Mouse (Mus musculus) kidney, postnatal 0 days (tissue): Measurements from ENCODE around the gene Mfsd13b. TPM values are rescaled to one million over a fixed set of nuclear protein-coding genes. Genes with fewer than 3 reads are reported as not detected.
A peak's percentile ranks its signal among the peaks of the same experiment; 100 is the strongest.

Experiments used
- ATAC-seq: fragments of 200-750 bp; cut with Nextera tagmentation; replicated peaks from 2 replicates; pipeline ENCODE4 v1.8.0; 2017; ENCODE audit warnings: low read depth, moderate number of reproducible peaks, moderate TSS enrichment, moderate library complexity; ENCODE audit not compliant: low FRiP score
- DNase-seq: peaks from one replicate; pipeline ENCODE4 v3.0.0-alpha.2; 2016; ENCODE audit warnings: low spot score
- H3K27ac ChIP-seq: fragments of 300-500 bp; sonication (generic); 2 replicates; pipeline ENCODE4 v1.5.1; 2014; ENCODE audit warnings: mild to moderate bottlenecking
- H3K27me3 ChIP-seq: fragments of 300-500 bp; sonication (generic); 2 replicates; pipeline ENCODE4 v1.6.1; 2014; ENCODE audit warnings: low read length, mixed read lengths; ENCODE audit not compliant: insufficient read depth
- H3K36me3 ChIP-seq: fragments of 300-500 bp; sonication (generic); 2 replicates; pipeline ENCODE4 v1.6.1; 2014; ENCODE audit warnings: low read length, mixed read lengths; ENCODE audit not compliant: insufficient read depth
- H3K4me1 ChIP-seq: fragments of 300-500 bp; sonication (generic); replicated peaks from 2 replicates; pipeline ENCODE4 v1.6.1; 2014; ENCODE audit warnings: antibody characterized with exemption, low read length, mixed read lengths; ENCODE audit not compliant: insufficient read depth
- H3K4me2 ChIP-seq: fragments of 300-500 bp; sonication (generic); 2 replicates; pipeline ENCODE4 v1.6.1; 2014; ENCODE audit warnings: mild to moderate bottlenecking, low read length, moderate library complexity, mixed read lengths
- H3K4me3 ChIP-seq: fragments of 300-500 bp; sonication (generic); replicated peaks from 2 replicates; pipeline ENCODE4 v1.5.1; 2014; ENCODE audit warnings: low read depth, low read length
- H3K9ac ChIP-seq: fragments of 300-500 bp; sonication (generic); 2 replicates; pipeline ENCODE4 v1.6.1; 2014; ENCODE audit warnings: low read depth, low read length
- H3K9me3 ChIP-seq: fragments of 300-500 bp; sonication (generic); replicated peaks from 2 replicates; pipeline ENCODE4 v1.6.1; 2016; ENCODE audit warnings: low read length, inconsistent platforms, mixed read lengths
- CTCF ChIP-seq: IDR thresholded peaks from 2 replicates; pipeline ENCODE4 v1.5.1; 2016; ENCODE audit warnings: antibody characterized with exemption, low read depth, mild to moderate bottlenecking, moderate library complexity
- WGBS: fragments of 180-500 bp; shearing (Covaris S2); extraction: QIAGEN DNeasy Blood & Tissue Kit; methylation state at CpG from one replicate; pipeline ENCODE4 v1.1.7; 2014; 5-methylcytosine and 5-hydroxymethylcytosine counted together
- polyA plus RNA-seq: library from polyadenylated mRNA; unstranded; fragments of >200 nt; fragmentation: Nextera tagmentation; extraction: Ambion mirVana; gene quantifications from 2 replicates; pipeline ENCODE4 v1.2.1, GENCODE M21; 2015

Mfsd13b gene
- polyA plus RNA-seq, 1 experiment from 2014 or later = 0.22 TPM

DNA sequence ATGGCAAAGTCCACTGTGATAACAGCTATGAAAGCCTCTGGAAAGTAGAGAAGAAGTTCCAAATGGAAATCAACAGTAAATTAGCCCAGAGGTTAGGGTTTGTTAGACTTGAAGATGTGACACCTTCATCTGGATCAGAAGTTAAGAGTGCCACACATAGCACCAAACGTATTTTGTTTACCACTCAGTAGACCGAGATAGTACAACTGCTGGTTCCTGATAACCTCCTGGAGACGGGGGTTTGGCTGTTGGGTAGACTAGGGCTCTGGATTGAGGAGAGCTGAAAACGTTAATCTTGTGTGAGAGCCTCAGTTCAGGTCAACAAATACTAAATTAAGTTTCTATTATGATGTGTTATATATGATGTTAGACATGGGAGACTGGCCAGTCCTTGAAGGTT is 2.3 kb upstream of the Mfsd13b start:
- H3K27me3 ChIP-seq = no peaks in the 10 kb centered on the region
- H3K4me2 ChIP-seq = no peak overlapping the region
- no peak for TF ChIP-seq CTCF
- H3K36me3 ChIP-seq = no peaks in the 10 kb centered on the region
- H3K27ac ChIP-seq = no peak overlapping the region
- WGBS = 84% methylated on average over 4 of the region's 4 CpGs
- no peaks in the 10 kb centered on the region for H3K9me3 ChIP-seq
- 0 out of 2 replicates have a peak, but pooled peaks cover 3% of the 10 kb centered on the region for H3K4me1 ChIP-seq
- ATAC-seq (no peak), DNase-seq (no peak)
- no peak overlapping the region for H3K4me3 ChIP-seq
- no peak overlapping the region for H3K9ac ChIP-seq

DNA sequence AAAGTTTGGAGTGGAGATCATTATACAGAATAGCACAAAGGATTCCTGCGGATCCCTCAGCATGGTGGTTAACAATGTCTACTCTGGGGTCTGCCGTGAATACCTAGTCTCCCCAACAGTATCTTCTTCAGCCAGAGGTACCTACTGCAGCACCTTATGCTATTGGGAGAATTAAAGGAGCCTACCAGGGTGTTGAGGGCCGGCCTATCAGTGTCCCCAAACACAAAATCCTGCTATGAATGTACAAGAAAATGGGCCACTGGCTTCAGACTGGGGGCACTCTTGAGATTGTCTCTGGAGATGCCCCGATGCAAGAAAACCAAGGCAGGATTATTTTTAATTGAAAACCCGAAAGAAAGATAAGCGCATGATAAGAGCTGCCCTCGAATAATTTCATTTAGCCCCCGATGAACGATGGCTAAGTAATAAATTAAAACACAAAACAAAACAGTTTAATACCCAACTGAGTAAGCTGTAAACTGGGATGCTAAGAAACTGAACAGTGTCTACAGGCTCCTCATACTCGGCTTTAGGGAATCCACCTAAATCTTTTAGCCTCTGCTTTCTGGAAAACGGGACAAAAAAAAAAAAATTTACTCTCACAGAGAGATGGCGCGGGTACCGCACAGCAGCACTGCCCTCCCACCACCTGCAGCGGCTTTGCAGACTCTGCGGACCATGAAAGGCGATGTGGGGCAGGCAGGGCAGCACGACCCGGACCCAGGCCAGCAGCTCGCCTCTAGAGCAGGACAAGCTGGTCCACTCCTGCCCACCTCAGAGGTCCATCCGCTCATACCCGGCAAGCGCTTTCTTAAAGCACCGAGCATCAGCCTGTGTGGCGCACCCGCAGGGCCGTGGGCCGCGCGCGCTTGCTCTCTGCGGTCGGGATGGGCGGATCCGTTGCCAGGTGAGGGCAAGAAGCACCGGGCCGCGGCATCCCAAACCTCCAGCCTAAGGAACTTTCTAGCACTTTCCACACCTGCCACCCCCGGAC is 1.1 kb upstream of the Mfsd13b start:
- Histone ChIP-seq H3K4me3 (peak overlapping the region; percentile 84), H3K27me3 (0 out of 2 replicates have a peak, but pooled peaks cover 2% of the 10 kb centered on the region), H3K36me3 (no peaks in the 10 kb centered on the region), H3K9me3 (no peaks in the 10 kb centered on the region), H3K27ac (peak overlapping the region; percentile 64), H3K9ac (peak overlapping the region; percentile 75), H3K4me2 (peak overlapping the region; percentile 93), H3K4me1 (0 out of 2 replicates have a peak, but pooled peaks cover 3% of the 10 kb centered on the region)
- peak; percentile 48 for ATAC-seq
- peak; percentile 25 for DNase-seq
- peak; percentile 15; the same call in 1 of the 2 replicates for TF ChIP-seq CTCF
- WGBS = 6% methylated on average over 39 of the region's 39 CpGs

DNA sequence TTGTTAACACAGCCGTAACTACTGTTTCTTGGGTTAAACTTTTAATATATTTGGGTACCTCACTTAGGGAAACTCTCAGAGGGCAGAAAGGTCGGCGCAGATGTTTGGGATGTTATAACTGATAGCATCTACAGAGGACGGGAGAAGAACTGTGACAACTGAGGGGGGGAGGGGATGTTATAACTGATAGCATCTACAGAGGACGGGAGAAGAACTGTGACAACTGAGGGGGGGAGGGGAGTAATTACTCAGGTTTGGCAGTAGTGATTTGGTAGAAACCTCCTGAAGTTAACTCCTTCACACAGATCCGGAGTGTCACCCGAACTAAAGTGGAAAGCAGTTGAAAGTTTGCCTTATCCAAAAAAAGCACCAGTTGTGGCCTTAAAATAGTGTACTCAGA is 659 bp downstream of the Mfsd13b start:
- Histone ChIP-seq H3K36me3 (no peaks in the 10 kb centered on the region), H3K4me3 (peak overlapping the region; percentile 84), H3K4me2 (peak overlapping the region; percentile 93), H3K27me3 (0 out of 2 replicates have a peak, but pooled peaks cover 3% of the 10 kb centered on the region), H3K27ac (peak overlapping the region; percentile 75; the same call in 1 of the 2 replicates), H3K9me3 (no peaks in the 10 kb centered on the region), H3K4me1 (0 out of 2 replicates have a peak, but pooled peaks cover 3% of the 10 kb centered on the region), H3K9ac (peak overlapping the region; percentile 73)
- WGBS = 5% methylated on average over 7 of the region's 7 CpGs
- ATAC-seq (no peak), DNase-seq (no peak)
- no peak for TF ChIP-seq CTCF

DNA sequence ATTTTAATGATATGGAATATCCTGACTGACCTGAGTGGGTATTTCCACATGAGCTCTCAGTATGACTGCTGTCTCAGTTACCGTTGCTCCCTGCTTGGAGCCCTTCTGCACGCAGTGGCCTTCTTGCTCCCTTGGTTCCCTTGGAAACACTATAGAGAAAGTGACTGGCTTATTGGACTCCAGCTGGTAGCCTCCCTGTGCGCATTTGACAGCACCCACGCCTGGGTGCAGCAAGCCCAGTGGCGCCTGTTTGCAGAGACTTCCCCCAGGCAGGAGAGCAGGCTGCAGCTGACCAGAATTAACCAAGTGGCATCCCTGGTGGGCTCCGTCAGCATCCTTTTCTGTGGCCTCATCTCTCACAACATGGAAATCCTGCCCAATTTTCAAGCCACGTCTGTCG is 8.9 kb downstream of the Mfsd13b start:
- H3K27me3 ChIP-seq = 0 out of 2 replicates have a peak, but pooled peaks cover 2% of the 10 kb centered on the region
- no peak overlapping the region for H3K4me3 ChIP-seq
- no peak overlapping the region for H3K9ac ChIP-seq
- no peaks in the 10 kb centered on the region for H3K4me1 ChIP-seq
- WGBS = 73% methylated on average over 8 of the region's 8 CpGs
- no peak for TF ChIP-seq CTCF
- no peak overlapping the region for H3K4me2 ChIP-seq
- H3K27ac ChIP-seq = no peak overlapping the region
- no peak for ATAC-seq
- DNase-seq = no peak
- H3K9me3 ChIP-seq = no peaks in the 10 kb centered on the region
- H3K36me3 ChIP-seq = no peaks in the 10 kb centered on the region

- H3K4me2 ChIP-seq = no peak overlapping the region
- WGBS = 78% methylated on average over 2 of the region's 2 CpGs
- DNase-seq (no peak), ATAC-seq (no peak)
- no peaks in the 10 kb centered on the region for H3K36me3 ChIP-seq
- no peak overlapping the region for H3K4me3 ChIP-seq
- no peaks in the 10 kb centered on the region for H3K27me3 ChIP-seq
- TF ChIP-seq CTCF = no peak
- H3K9ac ChIP-seq = no peak overlapping the region
- no peaks in the 10 kb centered on the region for H3K4me1 ChIP-seq
- no peak overlapping the region for H3K27ac ChIP-seq
- H3K9me3 ChIP-seq = no peaks in the 10 kb centered on the region
These were observed 16.8 kb downstream of the Mfsd13b start for GRCm38 (mm10) chr7:120999021-120999530.

DNA sequence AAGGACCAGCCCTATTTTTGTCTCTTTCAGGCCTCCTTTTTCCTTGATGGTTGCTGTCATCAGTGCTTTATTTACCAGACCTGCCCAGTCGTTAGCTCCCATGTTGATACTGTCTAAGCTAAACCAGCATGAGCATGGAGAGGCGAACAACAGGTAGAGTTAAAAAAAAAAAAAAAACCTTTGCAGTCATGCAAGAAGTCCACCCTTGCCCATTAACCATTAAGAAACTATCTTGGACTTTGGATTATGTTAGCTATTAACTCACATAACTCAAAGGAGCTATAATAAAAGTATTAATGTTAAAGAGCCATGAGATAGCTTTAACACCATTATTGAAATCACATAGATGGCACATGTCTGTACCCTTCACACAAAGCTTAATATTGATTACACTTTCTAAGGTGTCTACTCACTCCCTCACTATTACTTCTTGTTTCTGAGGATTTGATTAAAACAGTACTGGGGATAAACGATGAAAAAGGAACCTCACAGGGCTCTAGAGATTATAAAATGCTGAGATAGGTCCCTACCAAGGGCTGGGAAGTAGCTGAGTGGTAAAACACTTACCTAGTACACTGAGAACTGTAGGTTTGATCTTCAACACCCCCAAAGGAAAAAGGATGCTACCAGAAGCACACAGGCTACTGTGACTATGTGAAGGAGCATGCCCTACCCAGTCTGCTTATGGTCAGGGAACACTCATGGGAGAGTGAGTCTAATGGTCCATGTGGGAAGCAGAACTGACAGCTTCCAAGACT is 17.9 kb downstream of the Mfsd13b start:
- no peaks in the 10 kb centered on the region for H3K4me1 ChIP-seq
- no peak overlapping the region for H3K4me2 ChIP-seq
- H3K36me3 ChIP-seq = no peaks in the 10 kb centered on the region
- TF ChIP-seq CTCF = no peak
- WGBS = 61% methylated on average over 3 of the region's 3 CpGs
- DNase-seq = no peak
- peak overlapping the region; percentile 65; the same call in 1 of the 2 replicates for H3K27ac ChIP-seq
- peak; percentile 60 for ATAC-seq
- no peak overlapping the region for H3K4me3 ChIP-seq
- H3K27me3 ChIP-seq = no peaks in the 10 kb centered on the region
- no peak overlapping the region for H3K9ac ChIP-seq
- H3K9me3 ChIP-seq = no peaks in the 10 kb centered on the region
